Mouse (Mus musculus) megakaryocyte, embryonic 14.5 days (primary cell): Measurements from ENCODE around the gene B3galt4. TPM values are rescaled to one million over a fixed set of nuclear protein-coding genes. Genes with fewer than 3 reads are reported as not detected.
"Not testable (repeated sequence)": the region's sequence is repeated elsewhere in the genome, so short reads cannot be mapped to it uniquely, and the experiment has no call there.

ENCODE experiments used
- H3K27me3 ChIP-seq: replicated peaks from 2 replicates; pipeline ENCODE3; 2012; ENCODE audit warnings: inconsistent platforms
- H3K36me3 ChIP-seq: replicated peaks from 2 replicates; pipeline ENCODE3; 2012; ENCODE audit warnings: low read length, inconsistent platforms, mixed read lengths
- H3K4me1 ChIP-seq: 2 replicates; pipeline ENCODE4 v1.6.1; 2012; ENCODE audit warnings: inconsistent platforms
- H3K4me3 ChIP-seq: replicated peaks from 2 replicates; pipeline ENCODE3; 2012; ENCODE audit warnings: moderate library complexity, mild to moderate bottlenecking, inconsistent platforms
- H3K9me3 ChIP-seq: 2 replicates; pipeline ENCODE4 v1.6.1; 2012; ENCODE audit warnings: inconsistent platforms
- FLI1 ChIP-seq: IDR thresholded peaks from 2 replicates; pipeline ENCODE4 v1.6.1; 2012; ENCODE audit warnings: low read length, inconsistent platforms, mixed read lengths
- GATA1 ChIP-seq: IDR thresholded peaks from 3 replicates; pipeline ENCODE4 v1.6.1; 2012; ENCODE audit warnings: mixed read lengths, low read length, inconsistent platforms, borderline replicate concordance
- polyA plus RNA-seq: library from polyadenylated mRNA; stranded (reverse); fragments of >175 nt; gene quantifications from 2 replicates; pipeline ENCODE4 v1.2.3, GENCODE M21; 2012; ENCODE audit warnings: low replicate concordance; ENCODE audit not compliant: insufficient read depth

B3galt4 gene
- polyA plus RNA-seq, 1 experiment, result 15.5 TPM

DNA sequence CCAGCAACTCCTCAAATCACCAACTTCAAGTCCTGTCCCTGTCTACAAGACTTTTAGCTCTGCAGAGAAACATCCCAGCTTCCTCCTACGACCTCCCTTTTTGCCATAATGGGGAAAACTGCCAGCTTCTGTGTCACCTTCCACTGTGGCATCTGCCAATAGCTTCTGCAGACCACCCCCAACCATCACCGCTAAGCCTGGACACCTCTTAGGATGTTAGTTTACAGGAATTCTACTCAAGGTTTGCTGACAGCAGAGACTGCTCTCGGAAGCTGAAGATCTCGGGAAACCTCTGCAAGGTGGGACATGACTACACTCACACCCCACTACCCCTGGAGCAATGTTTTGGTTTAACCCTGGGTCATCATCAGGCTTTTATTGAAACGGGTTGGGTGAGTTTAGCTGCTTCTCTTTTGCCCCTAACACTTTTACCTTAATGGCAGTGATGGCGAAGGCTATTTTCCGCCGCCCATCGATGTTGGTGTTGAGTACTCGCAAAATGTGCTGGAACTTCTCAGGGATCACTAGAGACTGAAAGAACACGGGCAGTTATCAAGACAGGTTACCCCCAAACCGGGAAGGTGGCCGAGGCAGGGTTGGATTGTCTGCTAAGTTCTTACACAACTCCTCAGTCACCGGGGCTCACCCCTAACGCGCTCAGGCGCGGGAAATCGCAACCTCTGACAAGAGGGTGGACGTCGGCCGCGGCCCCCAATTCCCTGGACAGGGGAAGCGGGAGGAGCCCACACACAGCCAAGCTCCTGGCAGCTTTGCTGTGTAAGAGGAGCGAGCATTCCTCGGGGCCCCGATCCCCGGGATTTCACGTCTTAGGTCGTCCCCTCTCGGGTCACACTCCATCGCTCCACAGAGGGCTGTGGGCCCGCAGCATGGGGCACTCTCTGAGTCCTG is 3.6 kb upstream of the B3galt4 start:
- H3K9me3 ChIP-seq, result no peaks in the 10 kb centered on the region
- no peak for TF ChIP-seq FLI1
- no peak for TF ChIP-seq GATA1
- H3K4me1 ChIP-seq, result peaks cover 66% of the 10 kb centered on the region
- peak overlapping the region; percentile 98 for H3K4me3 ChIP-seq
- no peaks in the 10 kb centered on the region for H3K27me3 ChIP-seq
- peaks cover 65% of the 10 kb centered on the region for H3K36me3 ChIP-seq

GRCm38 (mm10) chr17:33953961-33954565 is 2.8 kb upstream of the B3galt4 start:
- H3K4me3 ChIP-seq, result peak overlapping the region; percentile 98
- no peaks in the 10 kb centered on the region for H3K9me3 ChIP-seq
- peaks cover 65% of the 10 kb centered on the region for H3K36me3 ChIP-seq
- no peaks in the 10 kb centered on the region for H3K27me3 ChIP-seq
- TF ChIP-seq FLI1 (no peak), GATA1 (no peak)
- peaks cover 70% of the 10 kb centered on the region for H3K4me1 ChIP-seq

GRCm38 (mm10) chr17:33953310-33953709 is 2.0 kb upstream of the B3galt4 start:
- H3K27me3 ChIP-seq, result no peaks in the 10 kb centered on the region
- peaks cover 65% of the 10 kb centered on the region for H3K36me3 ChIP-seq
- peaks cover 77% of the 10 kb centered on the region for H3K4me1 ChIP-seq
- H3K4me3 ChIP-seq, result peak overlapping the region; percentile 78
- TF ChIP-seq GATA1, result no peak
- TF ChIP-seq FLI1, result no peak
- H3K9me3 ChIP-seq, result no peaks in the 10 kb centered on the region

- peak overlapping the region; percentile 78 for H3K4me3 ChIP-seq
- H3K4me1 ChIP-seq, result peaks cover 79% of the 10 kb centered on the region
- no peaks in the 10 kb centered on the region for H3K9me3 ChIP-seq
- H3K36me3 ChIP-seq, result peaks cover 65% of the 10 kb centered on the region
- TF ChIP-seq FLI1, result no peak
- no peak for TF ChIP-seq GATA1
- H3K27me3 ChIP-seq, result no peaks in the 10 kb centered on the region
Measured at GRCm38 (mm10) chr17:33952879-33953278, 1.6 kb upstream of the B3galt4 start.

DNA sequence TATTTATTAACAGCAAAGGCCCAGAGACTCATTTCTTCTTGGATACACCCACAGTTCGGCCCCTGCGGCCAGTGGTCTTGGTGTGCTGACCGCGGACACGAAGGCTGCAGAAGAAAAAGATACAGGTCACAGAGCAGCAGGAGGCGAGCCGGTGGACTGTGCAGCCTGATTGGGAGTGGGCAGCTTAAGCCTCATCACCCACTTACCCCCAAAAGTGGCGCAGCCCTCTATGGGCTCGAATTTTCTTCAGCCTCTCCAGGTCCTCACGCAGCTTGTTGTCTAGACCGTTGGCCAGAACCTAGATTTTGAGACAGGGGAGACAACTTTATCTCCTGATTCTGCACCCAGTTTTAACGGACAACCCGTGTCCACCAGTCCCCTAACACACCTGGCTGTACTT is 727 bp upstream of the B3galt4 start:
- not testable (repeated sequence) for H3K27me3 ChIP-seq, H3K9me3 ChIP-seq
- H3K4me1 ChIP-seq, result peaks cover 78% of the 10 kb centered on the region
- H3K4me3 ChIP-seq, result peak overlapping the region; percentile 99
- H3K36me3 ChIP-seq, result peaks cover 65% of the 10 kb centered on the region

DNA sequence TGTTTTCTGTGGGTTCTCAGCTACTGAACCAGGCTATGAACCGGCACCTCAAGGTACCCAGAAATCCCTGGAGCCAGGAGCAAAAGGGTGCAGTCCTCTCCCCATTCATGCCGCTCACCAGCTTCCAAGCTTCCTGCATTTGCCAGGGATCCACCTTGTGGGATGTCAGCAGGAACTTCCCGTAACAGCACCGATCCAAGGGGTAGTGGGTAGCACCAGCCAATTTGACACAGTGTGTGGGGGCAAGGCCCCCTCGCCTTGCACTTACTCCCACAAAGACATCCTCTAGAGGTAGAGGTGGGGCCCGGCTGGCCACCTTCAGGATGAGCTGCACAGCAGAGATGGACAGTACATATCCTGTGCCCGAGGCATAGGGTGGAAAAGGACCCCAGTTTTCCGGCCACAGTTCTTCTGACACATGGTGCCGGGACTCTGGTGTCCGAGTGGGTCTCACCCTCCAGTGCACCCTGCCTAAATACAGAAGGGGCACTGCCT is 1.1 kb downstream of the B3galt4 start:
- no peaks in the 10 kb centered on the region for H3K9me3 ChIP-seq
- H3K36me3 ChIP-seq, result peaks cover 80% of the 10 kb centered on the region
- H3K4me3 ChIP-seq, result peak overlapping the region; percentile 99
- peaks cover 75% of the 10 kb centered on the region for H3K4me1 ChIP-seq
- H3K27me3 ChIP-seq, result no peaks in the 10 kb centered on the region
- TF ChIP-seq FLI1 (no peak), GATA1 (no peak)

DNA sequence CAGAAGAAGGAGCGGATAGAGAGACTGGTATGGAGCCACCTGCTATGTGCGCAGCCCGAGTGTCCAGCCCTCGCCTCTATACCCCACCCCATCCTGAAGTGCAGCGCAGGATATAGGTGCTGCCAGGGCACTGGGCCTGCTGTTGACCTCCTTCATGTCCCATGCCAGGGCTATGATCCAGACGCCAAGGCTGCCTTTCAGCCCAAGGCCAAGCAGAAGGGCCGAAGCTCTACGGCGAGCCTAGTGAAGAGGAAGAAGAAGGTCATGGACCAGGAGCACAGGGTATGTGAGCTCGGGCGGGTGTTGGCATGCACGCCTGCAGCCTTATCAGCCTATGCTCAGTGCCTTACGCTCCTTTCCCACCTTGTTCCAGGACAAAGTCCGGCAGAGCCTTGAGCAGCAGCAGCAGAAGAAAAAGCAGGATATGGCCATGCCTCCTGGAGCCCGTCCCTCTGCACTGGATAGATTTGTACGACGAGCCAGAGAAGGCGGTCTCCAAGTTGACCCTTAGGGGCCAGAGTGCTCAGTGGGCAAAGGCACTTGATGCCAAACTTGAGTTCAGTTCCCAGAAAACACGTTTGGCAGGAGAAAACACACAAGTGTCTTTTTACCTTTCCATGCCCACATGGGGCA is 2.3 kb downstream of the B3galt4 start:
- H3K36me3 ChIP-seq, result peaks cover 84% of the 10 kb centered on the region
- H3K9me3 ChIP-seq, result no peaks in the 10 kb centered on the region
- H3K27me3 ChIP-seq, result no peaks in the 10 kb centered on the region
- no peak overlapping the region for H3K4me3 ChIP-seq
- TF ChIP-seq GATA1 (no peak), FLI1 (no peak)
- H3K4me1 ChIP-seq, result peaks cover 67% of the 10 kb centered on the region

GRCm38 (mm10) chr17:33948090-33948904 is 3.0 kb downstream of the B3galt4 start:
- TF ChIP-seq FLI1 (no peak), GATA1 (no peak)
- H3K27me3 ChIP-seq, result no peaks in the 10 kb centered on the region
- no peaks in the 10 kb centered on the region for H3K9me3 ChIP-seq
- peak overlapping the region; percentile 38 for H3K4me3 ChIP-seq
- peaks cover 66% of the 10 kb centered on the region for H3K4me1 ChIP-seq
- H3K36me3 ChIP-seq, result peaks cover 86% of the 10 kb centered on the region

GRCm38 (mm10) chr17:33947430-33948089 is 3.7 kb downstream of the B3galt4 start:
- no peaks in the 10 kb centered on the region for H3K9me3 ChIP-seq
- H3K4me3 ChIP-seq, result peak overlapping the region; percentile 24
- TF ChIP-seq FLI1 (no peak), GATA1 (no peak)
- H3K36me3 ChIP-seq, result peaks cover 85% of the 10 kb centered on the region
- no peaks in the 10 kb centered on the region for H3K27me3 ChIP-seq
- H3K4me1 ChIP-seq, result peaks cover 63% of the 10 kb centered on the region
